Mouse (Mus musculus): ENCODE results near the gene Casp2. TPM values are rescaled to one million over a fixed set of nuclear protein-coding genes. Genes with fewer than 3 reads are reported as not detected.

The Casp2 gene
- 6.7 TPM for polyA plus RNA-seq (2012; fragmentation: generic; extraction: Trizol)

DNA sequence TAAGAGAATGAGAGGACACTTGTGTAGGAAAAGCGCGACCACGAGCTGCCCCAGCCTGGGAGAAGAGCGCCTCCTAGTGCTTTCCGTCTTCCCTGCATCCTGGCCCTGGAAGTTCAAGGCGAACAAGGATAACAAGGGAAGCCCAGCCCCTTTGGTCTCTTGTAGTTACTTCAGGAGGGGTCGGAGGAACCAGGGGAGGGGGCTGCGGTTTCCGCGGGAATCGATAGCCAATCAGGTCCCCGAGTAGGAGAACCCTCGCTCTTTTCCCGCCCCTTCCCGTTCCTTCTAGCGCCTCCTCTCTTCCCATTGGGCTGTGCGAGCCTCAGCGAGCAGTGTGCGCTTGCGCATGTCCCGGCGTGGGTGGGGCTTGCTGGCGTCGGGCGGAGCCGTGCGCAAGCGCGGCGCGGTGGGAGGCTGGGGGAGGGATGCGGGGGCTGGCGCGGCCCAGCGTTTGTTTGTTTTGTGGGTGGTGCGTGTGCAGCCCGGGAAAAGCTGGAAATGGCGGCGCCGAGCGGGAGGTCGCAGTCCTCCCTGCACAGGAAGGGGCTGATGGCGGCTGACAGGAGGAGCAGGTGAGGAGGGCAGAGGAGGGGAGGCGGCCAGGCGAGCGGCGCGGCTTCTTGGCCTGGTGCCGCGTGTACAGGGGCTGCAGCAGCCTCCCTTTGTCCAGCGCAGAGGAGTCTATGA, at the start of gene Casp2:
Gene Casp2, plus strand, starts transcription at position 360 of the 687 bp plus-strand sequence.
- Histone ChIP-seq H3K4me3 (peak within 1 kb of the TSS; percentile 67), H3K4me2 (ENCODE audit: low read depth) (peak within 1 kb of the TSS; percentile 88), H3K79me2 (ENCODE audit: control insufficient read depth, insufficient read depth) (peaks cover 25% of the 10 kb centered on the region), H3K36me3 (ENCODE audit: control insufficient read depth, insufficient read depth) (peaks cover 27% of the 10 kb centered on the region), H3K27me3 (ENCODE audit: control insufficient read depth, insufficient read depth, insufficient read length) (no peaks in the 10 kb centered on the region), H3ac (ENCODE audit: control insufficient read depth, insufficient read length) (peak within 1 kb of the TSS; percentile 12)
- TF ChIP-seq CEBPB (IDR thresholded peaks at IDR 0.05; ENCODE audit: insufficient read depth, poor library complexity, severe bottlenecking) (no peak), TCF3 (IDR thresholded peaks at IDR 0.05; ENCODE audit: insufficient read length, low read depth) (no peak), POLR2AphosphoS2 (IDR thresholded peaks at IDR 0.05; ENCODE audit: insufficient read length, low read depth) (peak; percentile 41), E2F4 (IDR thresholded peaks at IDR 0.05; ENCODE audit: insufficient read depth) (peak; percentile 33), SRF (IDR thresholded peaks at IDR 0.05; ENCODE audit: control insufficient read depth, insufficient read length, low read depth) (peak; percentile 39), MYOD1 (IDR thresholded peaks at IDR 0.05; ENCODE audit: control insufficient read depth in 1 of 3, insufficient read length in 2 of 3, low read depth in 2 of 3) (peak in 1 of 3 experiments; percentile 23), MYOG (IDR thresholded peaks at IDR 0.05; ENCODE audit: control insufficient read depth in 1 of 3, insufficient read depth in 1 of 3, insufficient read length in 2 of 3, low read depth in 2 of 3) (peak in 1 of 3 experiments; percentile 6), MAX (IDR thresholded peaks at IDR 0.05; ENCODE audit: low read depth) (no peak), POLR2A (IDR thresholded peaks at IDR 0.05; ENCODE audit: insufficient read length, low read depth) (peak; percentile 54)

GRCm38 (mm10) chr6:42215028-42215427, 49.8 kb upstream of the Casp2 start, which contains the start of gene Tas2r144:
Tas2r144 (plus strand) TSS chr6:42215328.
- no peak within 1 kb of the TSS for H3K4me2 ChIP-seq (ENCODE audit: low read depth)
- H3K4me3 ChIP-seq: no peak within 1 kb of the TSS
- no peaks in the 10 kb centered on the region for H3K36me3 ChIP-seq (ENCODE audit: control insufficient read depth, insufficient read depth)
- H3K79me2 ChIP-seq (ENCODE audit: control insufficient read depth, insufficient read depth): no peaks in the 10 kb centered on the region
- H3ac ChIP-seq (ENCODE audit: control insufficient read depth, insufficient read length): no peak within 1 kb of the TSS
- TF ChIP-seq USF1 (IDR thresholded peaks at IDR 0.05; ENCODE audit: low read depth) (no peak), CEBPB (IDR thresholded peaks at IDR 0.05; ENCODE audit: insufficient read depth, poor library complexity, severe bottlenecking) (no peak), TCF12 (IDR thresholded peaks at IDR 0.05; ENCODE audit: insufficient read depth, poor library complexity, severe bottlenecking) (no peak), REST (IDR thresholded peaks at IDR 0.05; ENCODE audit: insufficient read depth, insufficient read length) (no peak), TCF3 (IDR thresholded peaks at IDR 0.05; ENCODE audit: insufficient read length, low read depth) (no peak), SRF (IDR thresholded peaks at IDR 0.05; ENCODE audit: control insufficient read depth, insufficient read length, low read depth) (no peak), E2F4 (IDR thresholded peaks at IDR 0.05; ENCODE audit: insufficient read depth) (no peak), MYOG (IDR thresholded peaks at IDR 0.05; ENCODE audit: control insufficient read depth in 1 of 3, insufficient read depth in 1 of 3, insufficient read length in 2 of 3, low read depth in 2 of 3) (no peak), MYOD1 (IDR thresholded peaks at IDR 0.05; ENCODE audit: control insufficient read depth in 1 of 3, insufficient read length in 2 of 3, low read depth in 2 of 3) (no peak), POLR2A (IDR thresholded peaks at IDR 0.05; ENCODE audit: insufficient read length, low read depth) (no peak), MAX (IDR thresholded peaks at IDR 0.05; ENCODE audit: low read depth) (no peak), POLR2AphosphoS2 (IDR thresholded peaks at IDR 0.05; ENCODE audit: insufficient read length, low read depth) (no peak)
- H3K27me3 ChIP-seq (ENCODE audit: control insufficient read depth, insufficient read depth, insufficient read length): no peaks in the 10 kb centered on the region

DNA sequence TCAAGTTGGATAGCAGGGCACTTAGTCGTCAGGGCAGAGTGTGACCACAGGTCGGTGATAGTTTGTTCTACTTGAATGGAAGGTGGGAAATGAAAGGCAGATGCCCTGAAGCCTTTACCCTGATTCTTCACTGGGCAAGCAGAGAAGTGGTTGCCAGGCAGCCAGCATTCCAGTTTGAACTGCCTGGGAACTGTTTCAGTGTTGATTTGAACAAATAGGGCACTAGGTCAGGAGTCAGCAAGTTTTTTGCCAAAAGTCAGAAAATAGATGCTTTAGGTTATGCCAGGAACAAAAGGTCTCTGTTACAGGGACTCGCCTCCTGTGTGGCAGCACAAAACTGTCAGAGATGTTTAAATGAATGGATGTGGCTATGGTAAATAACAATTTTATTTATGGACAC, 42.5 kb upstream of the Casp2 start:
- H3K4me3 ChIP-seq: no peak overlapping the region
- H3K27me3 ChIP-seq (ENCODE audit: control insufficient read depth, insufficient read depth, insufficient read length): no peaks in the 10 kb centered on the region
- no peaks in the 10 kb centered on the region for H3K79me2 ChIP-seq (ENCODE audit: control insufficient read depth, insufficient read depth)
- no peak overlapping the region for H3K4me2 ChIP-seq (ENCODE audit: low read depth)
- no peak overlapping the region for H3ac ChIP-seq (ENCODE audit: control insufficient read depth, insufficient read length)
- TF ChIP-seq SRF (IDR thresholded peaks at IDR 0.05; ENCODE audit: control insufficient read depth, insufficient read length, low read depth): no peak
- TF ChIP-seq MYOG (IDR thresholded peaks at IDR 0.05; ENCODE audit: control insufficient read depth in 1 of 3, insufficient read depth in 1 of 3, insufficient read length in 2 of 3, low read depth in 2 of 3): no peak
- no peak for TF ChIP-seq POLR2A (IDR thresholded peaks at IDR 0.05; ENCODE audit: insufficient read length, low read depth)
- no peak for TF ChIP-seq POLR2AphosphoS2 (IDR thresholded peaks at IDR 0.05; ENCODE audit: insufficient read length, low read depth)
- no peak for TF ChIP-seq TCF12 (IDR thresholded peaks at IDR 0.05; ENCODE audit: insufficient read depth, poor library complexity, severe bottlenecking)
- TF ChIP-seq TCF3 (IDR thresholded peaks at IDR 0.05; ENCODE audit: insufficient read length, low read depth): no peak
- no peak for TF ChIP-seq USF1 (IDR thresholded peaks at IDR 0.05; ENCODE audit: low read depth)
- no peaks in the 10 kb centered on the region for H3K36me3 ChIP-seq (ENCODE audit: control insufficient read depth, insufficient read depth)

DNA sequence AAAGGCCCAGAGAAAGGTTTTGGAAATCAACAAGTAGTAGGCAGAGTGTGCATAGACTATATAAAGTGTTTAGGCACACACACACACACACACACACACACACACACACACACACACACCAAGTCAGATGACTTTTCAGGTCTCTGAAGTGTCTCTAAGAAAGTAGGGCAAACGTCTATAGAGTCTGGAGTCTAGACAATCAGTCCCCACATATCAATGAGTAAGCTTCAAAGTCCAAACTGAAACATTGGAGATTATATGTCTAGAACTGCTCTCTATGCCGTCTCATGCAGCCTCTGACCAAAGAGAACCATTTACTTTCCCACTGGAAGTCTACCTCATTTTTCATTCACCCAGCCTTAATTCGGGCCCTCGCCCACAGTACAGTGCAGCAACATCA, 39.7 kb upstream of the Casp2 start:
- Histone ChIP-seq H3K4me3 (no peak overlapping the region), H3K4me2 (ENCODE audit: low read depth) (no peak overlapping the region), H3K27me3 (ENCODE audit: control insufficient read depth, insufficient read depth, insufficient read length) (no peaks in the 10 kb centered on the region), H3ac (ENCODE audit: control insufficient read depth, insufficient read length) (no peak overlapping the region), H3K79me2 (ENCODE audit: control insufficient read depth, insufficient read depth) (no peaks in the 10 kb centered on the region), H3K36me3 (ENCODE audit: control insufficient read depth, insufficient read depth) (no peaks in the 10 kb centered on the region)
- TF ChIP-seq REST (IDR thresholded peaks at IDR 0.05; ENCODE audit: insufficient read depth, insufficient read length): no peak
- TF ChIP-seq USF1 (IDR thresholded peaks at IDR 0.05; ENCODE audit: low read depth): no peak
- TF ChIP-seq SRF (IDR thresholded peaks at IDR 0.05; ENCODE audit: control insufficient read depth, insufficient read length, low read depth): no peak
- TF ChIP-seq POLR2A (IDR thresholded peaks at IDR 0.05; ENCODE audit: insufficient read length, low read depth): no peak
- TF ChIP-seq TCF3 (IDR thresholded peaks at IDR 0.05; ENCODE audit: insufficient read length, low read depth): no peak
- TF ChIP-seq CEBPB (IDR thresholded peaks at IDR 0.05; ENCODE audit: insufficient read depth, poor library complexity, severe bottlenecking): no peak
